Mouse (Mus musculus): ENCODE measurements around the gene Vasn. TPM values are rescaled to one million over a fixed set of nuclear protein-coding genes. Genes with fewer than 3 reads are reported as not detected.
A peak's percentile ranks its signal among the peaks of the same experiment; 100 is the strongest.

The Vasn gene
- polyA plus RNA-seq, 1 experiment from 2014 or later, result 35.9 TPM

- H3K27ac ChIP-seq, result no peak overlapping the region
- ATAC-seq (ENCODE audit: low FRiP score, low read depth), result no peak
- peaks cover 52% of the 10 kb centered on the region for H3K4me1 ChIP-seq
Measured at GRCm38 (mm10) chr16:4608532-4609059, 31.1 kb upstream of the Vasn start.

DNA sequence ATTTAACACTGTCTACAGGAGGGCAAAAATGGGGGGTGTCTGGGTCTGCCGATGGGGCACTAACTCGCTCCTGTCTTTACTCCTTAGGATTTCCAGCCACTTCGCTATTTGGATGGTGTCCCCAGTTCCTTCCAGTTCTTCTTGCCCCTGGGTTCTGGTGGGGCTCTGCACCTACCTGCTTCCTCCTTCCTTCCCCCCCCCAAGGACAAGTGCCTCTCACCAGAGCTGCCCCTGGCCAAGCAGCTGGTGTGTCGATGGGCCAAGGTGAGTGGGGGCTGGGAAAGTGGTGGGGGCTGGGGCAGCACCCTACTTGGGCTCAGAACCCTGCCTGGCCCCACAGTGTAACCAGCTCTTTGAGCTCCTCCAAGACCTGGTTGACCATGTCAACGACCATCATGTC, 28.5 kb upstream of the Vasn start:
- Histone ChIP-seq H3K4me1 (peaks cover 26% of the 10 kb centered on the region), H3K27me3 (no peaks in the 10 kb centered on the region), H3K9ac (no peak overlapping the region), H3K4me3 (no peak overlapping the region), H3K4me2 (replicated peaks) (no peak overlapping the region), H3K36me3 (peaks cover 78% of the 10 kb centered on the region), H3K9me3 (no peaks in the 10 kb centered on the region), H3K27ac (no peak overlapping the region)
- WGBS, result 91% methylated on average over 5 of the region's 5 CpGs
- no peak for ATAC-seq (ENCODE audit: low FRiP score, low read depth)

More at GRCm38 (mm10) chr16:4608532-4609059, 31.1 kb upstream of the Vasn start:
- Histone ChIP-seq H3K9me3 (no peaks in the 10 kb centered on the region), H3K9ac (peak overlapping the region; percentile 43), H3K4me2 (replicated peaks) (no peak overlapping the region), H3K27me3 (no peaks in the 10 kb centered on the region), H3K4me3 (no peak overlapping the region), H3K36me3 (peaks cover 52% of the 10 kb centered on the region)
- 77% methylated on average over 19 of the region's 19 CpGs for WGBS

DNA sequence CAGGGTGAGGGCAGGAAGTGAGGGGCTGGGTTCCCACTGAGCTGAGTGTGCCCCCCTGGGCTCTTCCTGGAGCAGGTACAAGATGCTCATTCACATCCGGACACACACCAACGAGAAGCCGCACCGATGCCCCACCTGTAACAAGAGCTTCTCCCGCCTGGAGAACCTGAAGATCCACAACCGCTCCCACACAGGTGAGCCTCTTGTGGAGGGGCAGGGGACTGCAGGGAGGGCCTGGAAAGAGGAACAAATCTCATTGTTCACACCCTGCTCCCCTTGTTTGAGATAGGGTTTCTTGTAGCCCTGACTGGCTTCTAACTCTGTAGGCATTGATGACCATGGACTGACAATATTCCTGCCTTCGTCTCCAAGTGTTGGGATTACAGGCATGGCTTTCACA, 28.1 kb upstream of the Vasn start:
- Histone ChIP-seq H3K9me3 (no peaks in the 10 kb centered on the region), H3K9ac (no peak overlapping the region), H3K36me3 (peaks cover 81% of the 10 kb centered on the region), H3K4me1 (peaks cover 21% of the 10 kb centered on the region), H3K27ac (no peak overlapping the region), H3K4me2 (replicated peaks) (no peak overlapping the region), H3K27me3 (no peaks in the 10 kb centered on the region), H3K4me3 (no peak overlapping the region)
- no peak for ATAC-seq (ENCODE audit: low FRiP score, low read depth)
- 95% methylated on average over 7 of the region's 7 CpGs for WGBS

- peaks cover under 1% of the 10 kb centered on the region; the same call in 1 of the 2 replicates for H3K4me1 ChIP-seq
- H3K4me2 ChIP-seq (replicated peaks), result no peak overlapping the region
- no peaks in the 10 kb centered on the region for H3K27me3 ChIP-seq
- H3K4me3 ChIP-seq, result no peak overlapping the region
- no peak overlapping the region for H3K27ac ChIP-seq
- ATAC-seq (ENCODE audit: low FRiP score, low read depth), result no peak
- H3K9me3 ChIP-seq, result no peaks in the 10 kb centered on the region
- no peak overlapping the region for H3K9ac ChIP-seq
- H3K36me3 ChIP-seq, result peaks cover 98% of the 10 kb centered on the region
- WGBS, result 89% methylated on average over 9 of the region's 9 CpGs
Measured at GRCm38 (mm10) chr16:4613736-4614135, 26.0 kb upstream of the Vasn start.

GRCm38 (mm10) chr16:4614639-4615038, 25.1 kb upstream of the Vasn start:
- H3K4me3 ChIP-seq, result no peak overlapping the region
- peaks cover 96% of the 10 kb centered on the region for H3K36me3 ChIP-seq
- no peak overlapping the region for H3K4me2 ChIP-seq (replicated peaks)
- H3K9ac ChIP-seq, result no peak overlapping the region
- H3K27ac ChIP-seq, result no peak overlapping the region
- ATAC-seq (ENCODE audit: low FRiP score, low read depth), result no peak
- 93% methylated on average over 3 of the region's 3 CpGs for WGBS
- no peaks in the 10 kb centered on the region for H3K4me1 ChIP-seq
- no peaks in the 10 kb centered on the region for H3K9me3 ChIP-seq
- no peaks in the 10 kb centered on the region for H3K27me3 ChIP-seq

DNA sequence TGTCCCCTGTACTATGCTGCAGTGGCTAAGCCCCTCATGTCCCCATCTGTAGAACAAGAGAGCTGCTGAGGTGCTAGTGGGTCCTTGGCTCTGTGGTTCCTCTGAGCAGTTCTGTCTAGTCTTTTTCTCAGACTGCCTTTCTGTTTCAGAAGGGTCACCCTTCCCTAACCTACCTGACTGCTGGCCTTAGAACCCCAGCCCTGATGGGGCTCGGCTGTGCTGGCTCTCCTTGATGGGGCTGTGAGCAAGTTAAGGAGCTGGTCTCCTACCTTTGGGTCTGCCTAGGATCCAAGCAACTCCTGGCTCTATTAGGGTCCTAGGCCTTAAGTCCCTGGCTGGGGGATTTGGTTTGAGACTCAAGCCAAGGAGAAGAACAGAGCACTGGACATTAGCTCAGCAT, 24.4 kb upstream of the Vasn start:
- no peak overlapping the region for H3K4me3 ChIP-seq
- H3K4me2 ChIP-seq (replicated peaks), result no peak overlapping the region
- ATAC-seq (ENCODE audit: low FRiP score, low read depth), result no peak
- H3K9me3 ChIP-seq, result no peaks in the 10 kb centered on the region
- H3K9ac ChIP-seq, result no peak overlapping the region
- no peaks in the 10 kb centered on the region for H3K4me1 ChIP-seq
- H3K27ac ChIP-seq, result no peak overlapping the region
- peaks cover 94% of the 10 kb centered on the region for H3K36me3 ChIP-seq
- WGBS, result 79% methylated on average over 1 of the region's 1 CpGs
- H3K27me3 ChIP-seq, result no peaks in the 10 kb centered on the region

GRCm38 (mm10) chr16:4616829-4617228, 22.9 kb upstream of the Vasn start:
- no peak for ATAC-seq (ENCODE audit: low FRiP score, low read depth)
- WGBS, result 79% methylated on average over 4 of the region's 4 CpGs
- H3K9ac ChIP-seq, result no peak overlapping the region
- H3K4me2 ChIP-seq (replicated peaks), result no peak overlapping the region
- H3K27ac ChIP-seq, result no peak overlapping the region
- H3K4me1 ChIP-seq, result no peaks in the 10 kb centered on the region
- no peaks in the 10 kb centered on the region for H3K27me3 ChIP-seq
- peaks cover 85% of the 10 kb centered on the region for H3K36me3 ChIP-seq
- no peak overlapping the region for H3K4me3 ChIP-seq
- no peaks in the 10 kb centered on the region for H3K9me3 ChIP-seq

DNA sequence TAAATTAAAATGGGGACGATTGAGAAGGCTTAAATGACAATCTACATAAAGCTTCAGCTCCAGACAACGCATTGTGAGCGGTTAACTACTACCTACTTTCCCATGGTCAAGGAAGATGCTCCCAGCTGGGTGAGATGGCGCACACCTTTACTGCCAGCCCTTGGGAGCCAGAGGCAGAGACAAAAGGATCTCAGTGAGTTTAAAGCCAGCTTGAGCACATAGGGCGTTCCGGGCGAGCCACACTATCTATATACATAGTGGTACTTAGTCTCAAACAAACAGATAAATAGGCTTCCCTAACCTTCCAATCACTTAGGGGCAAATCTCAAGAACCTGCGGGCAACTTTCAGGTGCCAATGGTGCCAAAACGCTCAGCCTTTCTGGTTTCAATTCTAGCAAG, 15.7 kb upstream of the Vasn start:
- H3K27ac ChIP-seq, result peak overlapping the region; percentile 82
- H3K9me3 ChIP-seq, result no peaks in the 10 kb centered on the region
- H3K4me3 ChIP-seq, result peak overlapping the region; percentile 78
- no peak for ATAC-seq (ENCODE audit: low FRiP score, low read depth)
- H3K4me2 ChIP-seq (replicated peaks), result peak overlapping the region; percentile 85
- no peaks in the 10 kb centered on the region for H3K27me3 ChIP-seq
- WGBS, result 20% methylated on average over 9 of the region's 9 CpGs
- peaks cover 32% of the 10 kb centered on the region for H3K36me3 ChIP-seq
- peak overlapping the region; percentile 89 for H3K9ac ChIP-seq
- H3K4me1 ChIP-seq, result peaks cover 23% of the 10 kb centered on the region

DNA sequence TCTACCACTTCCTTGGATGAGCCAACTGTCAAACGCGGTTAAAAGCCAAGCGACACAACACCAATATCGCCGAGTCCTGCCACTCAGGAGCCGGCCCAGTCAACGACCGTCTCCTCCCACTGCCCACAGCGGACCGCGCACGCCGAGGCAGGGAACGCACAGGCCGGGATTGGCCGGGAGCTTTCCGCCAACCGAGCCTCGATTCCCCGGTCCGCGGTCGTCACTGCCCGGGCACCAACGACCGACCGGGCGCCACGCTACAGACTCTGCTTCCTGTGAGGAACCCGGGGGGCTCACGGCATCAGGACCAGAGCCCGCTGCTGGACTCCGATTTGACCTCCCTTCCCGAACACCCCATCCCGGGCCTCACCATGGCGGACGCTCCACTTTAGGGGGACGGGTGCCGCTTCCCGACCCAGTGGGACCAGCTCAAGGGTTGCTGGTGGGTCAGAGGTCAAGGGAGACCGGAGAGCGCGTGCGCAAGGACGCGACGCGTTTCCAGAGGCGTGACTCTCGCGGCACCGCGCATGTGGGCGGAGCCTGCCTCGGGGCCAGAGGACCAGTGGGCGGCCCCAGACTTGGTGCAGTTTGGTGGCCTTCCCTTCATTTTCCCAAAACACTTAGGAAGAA, 15.1 kb upstream of the Vasn start, which contains the start of gene Pam16:
Gene Pam16, minus strand, starts transcription at position 508 of the 630 bp plus-strand sequence.
- H3K9me3 ChIP-seq, result no peaks in the 10 kb centered on the region
- WGBS, result under 1% methylated on average over 56 of the region's 56 CpGs

GRCm38 (mm10) chr16:4627105-4627504, 12.6 kb upstream of the Vasn start:
- Histone ChIP-seq H3K27ac (no peak overlapping the region), H3K9ac (no peak overlapping the region), H3K27me3 (no peaks in the 10 kb centered on the region), H3K9me3 (no peaks in the 10 kb centered on the region), H3K4me2 (replicated peaks) (no peak overlapping the region), H3K4me1 (peaks cover 27% of the 10 kb centered on the region), H3K36me3 (peaks cover 22% of the 10 kb centered on the region), H3K4me3 (no peak overlapping the region)
- WGBS, result 73% methylated on average over 6 of the region's 6 CpGs
- no peak for ATAC-seq (ENCODE audit: low FRiP score, low read depth)

More for the DNA sequence above, 15.1 kb upstream of the Vasn start, which contains the start of gene Pam16:
- peak within 1 kb of the TSS; percentile 82 for H3K27ac ChIP-seq
- H3K4me3 ChIP-seq, result peak within 1 kb of the TSS; percentile 78
- H3K4me2 ChIP-seq (replicated peaks), result peak within 1 kb of the TSS; percentile 85
- H3K9ac ChIP-seq, result peak within 1 kb of the TSS; percentile 89
- peak; percentile 88 for ATAC-seq (ENCODE audit: low FRiP score, low read depth)
- H3K36me3 ChIP-seq, result peaks cover 29% of the 10 kb centered on the region
- peaks cover 23% of the 10 kb centered on the region for H3K4me1 ChIP-seq
- no peaks in the 10 kb centered on the region for H3K27me3 ChIP-seq

- Histone ChIP-seq H3K9ac (no peak overlapping the region), H3K4me3 (no peak overlapping the region), H3K9me3 (no peaks in the 10 kb centered on the region), H3K4me2 (replicated peaks) (no peak overlapping the region), H3K4me1 (peaks cover 16% of the 10 kb centered on the region), H3K27ac (no peak overlapping the region), H3K27me3 (no peaks in the 10 kb centered on the region), H3K36me3 (peaks cover 27% of the 10 kb centered on the region)
- ATAC-seq (ENCODE audit: low FRiP score, low read depth), result no peak
- WGBS, result 91% methylated on average over 9 of the region's 9 CpGs
Measured at GRCm38 (mm10) chr16:4628898-4629419, 10.8 kb upstream of the Vasn start.

DNA sequence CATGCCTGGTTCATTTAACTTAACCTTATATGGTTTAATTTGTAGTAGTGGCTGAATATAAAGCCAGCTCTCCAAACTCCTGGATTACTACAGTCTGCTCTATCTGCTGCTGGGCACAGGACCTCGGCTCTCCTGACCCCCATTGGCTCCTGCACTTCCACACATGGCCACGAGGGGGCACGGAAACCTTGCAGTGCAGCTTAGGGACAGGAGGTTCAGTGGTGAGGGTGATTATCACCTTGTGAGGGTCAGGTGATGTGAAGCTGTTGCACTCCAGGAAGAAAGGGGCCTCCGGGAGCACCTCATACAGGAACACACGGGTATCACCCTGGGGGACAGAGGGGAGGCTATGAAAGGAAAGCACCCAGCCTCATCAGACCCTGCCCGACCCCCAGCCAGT, 9.8 kb upstream of the Vasn start:
- H3K36me3 ChIP-seq, result peaks cover 33% of the 10 kb centered on the region
- ATAC-seq (ENCODE audit: low FRiP score, low read depth), result no peak
- no peak overlapping the region for H3K27ac ChIP-seq
- H3K4me2 ChIP-seq (replicated peaks), result no peak overlapping the region
- H3K9ac ChIP-seq, result no peak overlapping the region
- 19% methylated on average over 6 of the region's 6 CpGs for WGBS
- H3K9me3 ChIP-seq, result no peaks in the 10 kb centered on the region
- no peak overlapping the region for H3K4me3 ChIP-seq
- no peaks in the 10 kb centered on the region for H3K27me3 ChIP-seq
- H3K4me1 ChIP-seq, result peaks cover 14% of the 10 kb centered on the region

Data from limb, embryonic 13.5 days (tissue).